Mouse (Mus musculus) cerebellum, adult (tissue): ENCODE results near the gene Magi1.

Experiments
- ATAC-seq: cut with Nextera tagmentation; 2 replicates; pipeline ENCODE4 v1.9.2; 2017; ENCODE audit warnings: mild to moderate bottlenecking, moderate library complexity, mixed read lengths; ENCODE audit not compliant: insufficient number of reproducible peaks, low FRiP score, low TSS enrichment

The Magi1 gene

DNA sequence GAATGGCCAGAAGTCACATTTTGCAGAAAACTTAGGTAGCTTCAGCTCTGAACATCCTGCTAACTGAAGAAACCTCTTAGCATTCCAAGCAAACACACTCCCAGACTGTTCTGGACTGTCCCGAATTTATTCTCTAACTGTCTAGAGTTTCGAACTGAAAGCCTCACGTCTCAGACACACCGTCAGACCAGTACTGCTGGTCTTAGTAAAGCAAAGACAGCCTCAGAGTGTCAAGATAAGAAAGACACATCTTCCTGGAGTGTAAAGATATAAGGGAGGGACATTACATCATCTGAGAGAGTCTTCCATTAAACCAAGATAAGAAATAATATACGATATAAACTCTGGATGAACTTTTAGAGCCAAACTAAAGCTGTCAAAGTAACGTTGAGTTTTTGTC, 158.6 kb downstream of the Magi1 start:
- no peak for ATAC-seq

DNA sequence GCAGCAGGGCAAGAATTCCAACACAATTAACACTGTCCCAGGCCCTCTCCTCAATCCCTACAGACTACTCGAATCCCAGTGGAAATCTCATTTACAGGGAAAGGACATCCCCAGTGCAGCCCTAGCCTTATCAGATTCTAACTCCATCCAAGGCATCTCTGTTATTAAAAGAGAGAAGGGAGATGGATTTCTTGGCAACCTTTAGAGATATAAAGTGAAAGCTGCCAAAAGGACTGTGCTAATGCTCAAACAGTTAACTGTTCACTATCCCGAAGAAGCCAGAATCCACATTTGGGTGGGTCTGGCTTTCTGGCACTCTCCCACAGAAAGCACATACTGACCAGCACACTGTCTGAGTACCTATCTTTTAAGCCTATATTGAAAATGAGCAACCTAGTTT, 159.4 kb downstream of the Magi1 start:
- no peak for ATAC-seq

DNA sequence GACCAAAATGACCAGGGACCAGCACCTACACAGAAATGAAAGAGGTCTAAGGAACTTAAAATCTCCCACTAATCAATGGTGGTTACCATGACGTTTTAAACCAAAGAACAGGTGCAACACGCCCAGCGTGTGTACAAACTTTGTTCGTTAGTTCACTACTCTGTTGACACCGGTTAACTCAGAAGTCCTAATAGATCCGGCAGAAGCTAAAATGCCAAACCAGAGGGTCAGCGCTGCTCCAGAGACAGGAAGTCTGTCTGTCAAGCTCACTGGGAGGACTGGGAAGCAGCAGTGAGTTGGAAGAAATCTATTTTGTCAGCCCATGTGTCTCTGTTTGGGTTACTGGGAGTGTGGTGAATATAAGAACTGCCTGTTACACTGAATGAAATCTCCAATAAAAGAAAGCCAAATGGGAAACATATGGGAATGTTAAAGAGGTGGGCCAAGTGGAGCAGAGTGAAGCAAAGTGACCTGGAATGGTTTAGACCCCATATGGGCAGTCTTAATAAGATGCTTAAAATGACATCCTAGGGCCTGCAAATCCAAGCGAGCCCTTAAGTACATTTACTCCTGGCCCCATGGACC, 161.1 kb downstream of the Magi1 start:
- peak; percentile 77 for ATAC-seq

GRCm38 (mm10) chr6:94121488-94121887, 162.2 kb downstream of the Magi1 start:
- ATAC-seq: no peak

DNA sequence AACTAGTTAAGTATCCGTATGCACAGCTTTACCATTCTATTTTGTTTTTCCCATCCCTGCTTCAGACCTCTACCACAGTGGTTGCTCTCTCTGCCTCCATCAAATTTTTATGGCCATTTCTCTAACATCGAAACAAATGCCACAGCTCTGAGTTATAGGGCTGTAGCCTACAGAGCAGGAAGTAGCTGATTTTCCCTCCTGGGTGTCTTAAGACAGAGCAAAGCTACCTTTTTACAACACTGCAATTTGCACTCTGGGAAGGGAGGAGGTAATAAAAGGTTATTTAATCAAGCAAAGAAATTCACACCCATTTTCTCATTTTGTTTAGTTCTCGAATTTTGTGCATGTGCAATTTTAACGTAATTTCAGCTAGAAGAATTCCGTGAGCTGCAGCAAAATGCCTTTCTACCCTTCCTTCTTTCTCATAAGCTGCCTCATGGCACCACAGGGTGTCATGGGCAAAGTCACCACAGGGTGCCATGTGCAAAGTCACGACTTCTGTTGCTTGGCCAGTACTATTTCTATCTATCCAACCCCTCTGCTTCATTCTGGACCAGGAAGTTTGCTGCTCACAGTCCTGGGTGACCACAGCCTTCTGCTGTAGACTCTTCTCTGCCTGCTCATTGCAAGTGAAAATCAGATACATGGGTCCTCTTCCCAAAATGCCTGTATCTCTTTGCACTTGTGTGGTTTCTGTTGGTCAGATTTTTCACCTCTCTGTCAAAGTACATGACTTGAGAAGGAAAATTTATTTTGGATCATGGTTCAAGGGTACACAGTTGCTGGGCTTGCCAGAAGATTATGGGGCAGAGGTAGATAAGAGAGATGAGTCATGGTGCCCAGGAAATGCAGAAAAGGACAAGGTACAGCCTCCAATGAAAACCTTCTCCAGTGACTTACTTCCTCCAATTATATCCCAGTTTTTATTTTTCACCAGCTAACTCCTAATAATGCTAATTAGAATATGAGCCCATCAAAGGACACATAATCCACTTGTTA, 167.0 kb downstream of the Magi1 start:
- ATAC-seq: no peak

DNA sequence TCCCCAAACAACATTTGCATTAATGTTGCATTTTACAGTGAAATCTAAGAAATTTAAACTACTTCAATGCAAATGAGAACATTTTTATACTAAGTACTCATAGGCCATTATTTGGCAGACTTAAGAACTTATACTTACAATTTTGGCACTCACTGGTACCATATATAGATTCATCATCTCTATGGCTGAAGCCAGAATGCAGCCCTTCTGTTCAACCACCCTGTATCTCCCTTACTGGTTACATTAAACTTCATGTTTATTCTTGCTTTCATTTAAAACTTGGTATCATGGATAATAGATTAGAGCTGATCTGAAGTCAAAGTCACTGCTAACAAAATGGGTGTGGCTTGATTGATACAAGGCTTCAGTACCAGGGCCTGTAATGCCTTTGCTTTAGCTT, 171.9 kb downstream of the Magi1 start:
- ATAC-seq: no peak

- no peak for ATAC-seq
These were observed 176.2 kb downstream of the Magi1 start for GRCm38 (mm10) chr6:94107401-94108107.

DNA sequence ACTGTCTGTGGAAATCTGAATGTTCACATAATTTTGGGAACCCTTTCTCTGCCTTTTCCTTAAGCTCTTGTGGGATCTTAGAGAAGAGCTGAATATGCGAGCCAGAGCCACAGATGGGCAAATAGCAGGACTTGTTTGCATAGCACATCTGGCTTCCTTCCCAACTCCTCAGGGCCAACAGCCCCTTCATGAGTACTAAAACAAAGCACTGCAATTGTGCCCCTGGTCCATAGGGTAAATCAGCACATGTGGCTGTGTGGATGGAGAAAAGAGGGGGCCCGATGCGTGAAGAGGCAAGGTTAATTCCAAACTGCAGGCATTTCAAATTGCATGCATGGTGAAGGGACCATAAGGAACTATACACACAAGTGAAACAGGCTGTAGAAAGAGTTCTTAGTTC, 180.1 kb downstream of the Magi1 start:
- ATAC-seq: no peak

- ATAC-seq: no peak
These were observed 182.5 kb downstream of the Magi1 start for GRCm38 (mm10) chr6:94101256-94101655.

DNA sequence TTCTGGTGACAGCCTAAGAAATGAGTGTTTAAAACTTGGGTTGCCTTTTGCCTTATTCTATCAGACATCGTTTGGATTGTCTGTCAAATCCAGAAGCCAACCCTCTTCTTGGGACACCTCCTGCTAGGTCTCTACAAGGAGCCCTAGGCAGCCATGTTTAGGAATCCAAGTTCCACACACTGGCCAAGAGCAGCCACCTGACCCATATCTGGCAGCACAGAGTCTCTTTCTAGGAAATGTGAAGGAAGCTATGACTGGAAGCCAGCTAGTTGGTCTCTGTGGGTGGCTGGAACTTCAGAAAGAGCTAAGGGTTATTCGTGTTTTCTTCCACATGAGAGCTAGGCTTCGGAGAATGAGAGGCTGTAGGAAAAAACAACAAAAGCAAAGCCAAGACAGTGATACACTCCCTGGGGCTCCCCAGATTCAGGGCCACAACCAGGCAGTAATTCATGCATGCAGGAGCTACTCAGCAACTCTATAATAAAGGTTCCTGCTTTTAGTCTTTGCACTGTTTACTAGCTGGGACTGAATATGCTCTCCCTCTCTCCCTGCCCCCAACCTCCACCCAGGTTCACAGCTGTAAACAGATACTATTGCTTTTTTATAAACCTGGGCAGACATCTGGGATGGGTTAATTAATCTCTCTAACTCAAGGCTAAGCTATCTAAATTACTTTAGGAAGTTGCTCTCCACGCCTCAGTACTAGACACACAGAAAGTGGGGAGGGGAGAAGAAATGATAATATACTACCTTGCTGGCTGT, 188.6 kb downstream of the Magi1 start:
- no peak for ATAC-seq

DNA sequence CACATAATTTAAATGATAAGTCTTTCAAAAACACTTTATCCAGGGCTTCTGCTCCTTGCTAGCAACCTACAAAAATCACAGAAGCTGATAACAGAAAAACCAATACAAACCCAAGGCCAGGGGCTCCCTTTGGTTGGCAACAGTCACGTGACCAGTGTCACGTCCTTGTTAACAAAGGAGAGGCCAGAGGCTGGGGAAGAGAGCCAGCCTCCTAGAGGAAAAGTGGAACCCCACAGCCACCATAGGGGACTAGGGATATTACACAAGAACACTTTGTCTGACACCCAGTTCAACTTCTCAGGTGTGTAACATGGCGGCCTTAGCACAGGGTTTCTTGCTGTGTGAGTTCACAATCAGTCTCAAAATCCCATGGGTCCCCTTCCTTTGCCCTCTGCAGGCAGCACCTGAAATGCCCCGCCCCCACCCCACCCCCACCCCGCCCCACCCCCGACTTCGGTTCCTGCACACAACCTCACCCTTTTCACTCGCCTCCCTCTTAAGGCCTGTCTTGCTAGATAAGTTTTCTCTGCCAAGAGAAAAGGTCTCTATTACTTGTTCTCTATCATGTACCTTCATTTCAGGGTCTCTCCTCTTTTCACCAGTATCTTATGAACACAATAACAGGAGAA, 190.6 kb downstream of the Magi1 start:
- ATAC-seq: no peak

GRCm38 (mm10) chr6:94092500-94092899, 191.2 kb downstream of the Magi1 start:
- no peak for ATAC-seq

GRCm38 (mm10) chr6:94086855-94087254, 196.9 kb downstream of the Magi1 start:
- no peak for ATAC-seq

DNA sequence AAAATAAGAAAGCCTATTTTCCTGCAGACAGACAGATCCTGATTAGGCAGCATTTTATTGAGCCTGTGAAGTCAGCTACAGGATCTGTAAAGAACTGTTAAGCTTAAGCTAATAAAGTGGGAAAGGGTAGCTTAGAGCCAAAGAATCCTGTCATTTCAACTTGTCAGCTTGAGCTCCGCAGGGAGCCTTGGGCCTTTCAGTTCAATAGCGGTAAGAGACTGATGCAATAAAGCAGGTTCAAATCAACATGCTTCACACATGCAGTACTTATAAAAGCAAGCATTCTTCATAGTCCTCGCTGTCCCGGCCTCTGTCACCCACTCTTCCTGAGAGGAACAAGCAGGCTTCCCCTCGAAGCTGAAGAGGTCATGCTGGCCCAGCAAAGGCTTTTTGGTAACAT, 199.0 kb downstream of the Magi1 start:
- ATAC-seq: no peak

- ATAC-seq: no peak
These were observed 200.3 kb downstream of the Magi1 start for GRCm38 (mm10) chr6:94083459-94083858.

- ATAC-seq: peak; percentile 46; the same call in 1 of the 2 replicates
These were observed 202.7 kb downstream of the Magi1 start for GRCm38 (mm10) chr6:94080933-94081545.

- no peak for ATAC-seq
These were observed 204.8 kb downstream of the Magi1 start for GRCm38 (mm10) chr6:94078934-94079333.

DNA sequence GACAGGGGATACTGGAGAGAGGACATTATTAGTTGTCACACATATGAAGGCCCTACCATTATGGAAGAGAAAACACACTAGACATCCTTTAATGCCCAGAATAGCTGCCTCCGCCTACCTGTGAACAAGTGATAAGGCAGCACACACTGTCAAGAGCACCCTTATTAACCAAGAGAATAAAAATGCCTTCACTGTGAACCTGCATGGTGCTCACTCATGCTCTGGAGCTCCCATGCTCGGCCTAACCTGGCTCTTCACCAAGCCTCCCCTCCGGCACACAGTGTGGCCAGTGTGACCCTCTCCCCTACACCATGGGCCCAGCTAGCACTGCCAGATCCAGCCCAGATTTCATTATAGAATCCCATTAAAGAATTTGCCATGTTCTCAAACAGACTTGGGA, 206.7 kb downstream of the Magi1 start:
- no peak for ATAC-seq

DNA sequence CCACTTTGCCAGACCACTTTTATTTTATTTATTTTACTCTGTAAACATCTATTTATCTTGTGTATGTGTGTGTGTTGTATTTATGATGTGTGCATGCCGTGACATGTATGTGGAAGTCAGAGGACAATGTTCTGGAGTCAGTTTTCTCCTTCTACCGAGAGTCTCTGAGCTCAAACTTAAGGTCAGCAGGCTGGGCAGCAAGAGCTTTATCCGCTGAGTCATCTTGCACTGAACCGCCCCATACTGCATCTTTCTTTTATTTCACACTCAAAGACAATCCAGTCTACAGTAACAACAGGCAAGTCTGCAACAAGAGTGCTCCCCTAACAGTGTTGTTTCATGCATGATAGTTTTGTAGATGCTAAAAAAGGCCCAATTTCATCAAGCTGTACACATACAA, 207.7 kb downstream of the Magi1 start:
- no peak for ATAC-seq

DNA sequence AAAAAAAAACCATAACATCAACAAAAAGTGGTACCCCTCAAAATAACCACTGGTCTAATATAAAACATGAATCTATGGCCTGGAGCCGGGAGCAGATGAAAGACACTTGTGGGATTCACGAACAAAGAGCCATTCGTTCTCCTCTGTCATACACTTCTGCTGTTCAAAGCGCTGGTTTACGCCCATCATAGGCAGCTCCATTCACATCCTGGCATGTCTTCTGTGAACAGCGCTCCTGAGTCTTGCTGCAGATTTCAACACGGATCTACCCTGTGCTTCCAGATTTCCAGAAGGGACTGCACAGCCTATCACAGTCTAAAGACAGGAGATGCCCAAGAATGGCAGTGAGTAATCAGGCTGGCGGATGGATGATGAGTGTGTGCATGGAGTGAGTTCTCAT, 208.5 kb downstream of the Magi1 start:
- ATAC-seq: no peak
